Comparison of ENCODE assay signal across 8 mouse cellular contexts in genomic region chr1:134955050-134955636, GRCm38 (mm10). TPM values are rescaled to one million over a fixed set of nuclear protein-coding genes. Genes with fewer than 3 reads are reported as not detected.
DNase-seq lines count a peak whose midpoint lies in the region; ATAC-seq lines count a peak whose summit lies in the region.

No protein-coding gene starts in this region.

- H3K27me3 ChIP-seq in kidney, embryonic 15.5 days: no peaks in the 10 kb centered on the region
- no peaks in the 10 kb centered on the region for H3K27me3 ChIP-seq in heart, embryonic 14.5 days (ENCODE audit: control insufficient read depth, insufficient read depth, low read length)
- H3K27me3 ChIP-seq in lung, embryonic 16.5 days (ENCODE audit: control insufficient read depth, insufficient read depth, low read depth, low read length): no peaks in the 10 kb centered on the region
- no peaks in the 10 kb centered on the region for H3K27me3 ChIP-seq in stomach, embryonic 15.5 days (replicated peaks)

- no peak for DNase-seq in kidney, postnatal 36 days
- DNase-seq in adrenal gland, postnatal 14 days: peak; percentile 50
- no peak for DNase-seq in ovary, postnatal 10 days (ENCODE audit: low spot score)
- DNase-seq in cerebellum, adult 11 months: no peak

- no peaks in the 10 kb centered on the region for H3K9me3 ChIP-seq in kidney, embryonic 15.5 days (replicated peaks)
- no peaks in the 10 kb centered on the region for H3K9me3 ChIP-seq in heart, embryonic 14.5 days (ENCODE audit: control insufficient read depth, low read length)
- H3K9me3 ChIP-seq in lung, embryonic 16.5 days (ENCODE audit: control insufficient read depth, low read length): no peaks in the 10 kb centered on the region
- H3K9me3 ChIP-seq in stomach, embryonic 15.5 days: no peaks in the 10 kb centered on the region

- peak overlapping the region; percentile 76 for H3K4me2 ChIP-seq in kidney, embryonic 15.5 days
- peak overlapping the region; percentile 72 for H3K4me2 ChIP-seq in heart, embryonic 14.5 days (ENCODE audit: low read length)
- peak overlapping the region; percentile 88 for H3K4me2 ChIP-seq in lung, embryonic 16.5 days (ENCODE audit: low read depth, low read length)
- H3K4me2 ChIP-seq in stomach, embryonic 15.5 days: peak overlapping the region; percentile 82

- peak overlapping the region; percentile 86 for H3K27ac ChIP-seq in kidney, embryonic 15.5 days
- peak overlapping the region; percentile 65 to 89 for H3K27ac ChIP-seq in heart, embryonic 14.5 days (replicated peaks in 1 of 2; ENCODE audit: control insufficient read depth in 1 of 2, insufficient read depth in 1 of 2, low read depth in 2 of 2, low read length in 2 of 2)
- H3K27ac ChIP-seq in lung, embryonic 16.5 days (ENCODE audit: low read length): peak overlapping the region; percentile 90
- peak overlapping the region; percentile 86 for H3K27ac ChIP-seq in stomach, embryonic 15.5 days

- no peaks in the 10 kb centered on the region for H3K36me3 ChIP-seq in kidney, embryonic 15.5 days
- peaks cover 4% of the 10 kb centered on the region; the same call in 1 of the 2 replicates for H3K36me3 ChIP-seq in heart, embryonic 14.5 days (ENCODE audit: control insufficient read depth, insufficient read depth, low read length)
- H3K36me3 ChIP-seq in lung, embryonic 16.5 days (ENCODE audit: control insufficient read depth, insufficient read depth, low read length): no peaks in the 10 kb centered on the region
- H3K36me3 ChIP-seq in stomach, embryonic 15.5 days: no peaks in the 10 kb centered on the region

- H3K4me1 ChIP-seq in kidney, embryonic 15.5 days: peaks cover 14% of the 10 kb centered on the region
- H3K4me1 ChIP-seq in heart, embryonic 14.5 days (ENCODE audit: control insufficient read depth in 2 of 2, insufficient read depth in 2 of 2, low read length in 2 of 2): peaks cover 3 to 30% of the 10 kb centered on the region in 2 experiments
- H3K4me1 ChIP-seq in lung, embryonic 16.5 days (replicated peaks; ENCODE audit: control insufficient read depth, insufficient read depth, low read length): peaks cover 6% of the 10 kb centered on the region
- peaks cover 8% of the 10 kb centered on the region; the same call in 1 of the 2 replicates for H3K4me1 ChIP-seq in stomach, embryonic 15.5 days

- ATAC-seq in kidney, embryonic 15.5 days (replicated peaks; ENCODE audit: low FRiP score): no peak; the same call in none of the 2 replicates
- peak; percentile 26 for ATAC-seq in heart, embryonic 14.5 days (ENCODE audit: insufficient number of reproducible peaks, insufficient read depth, low FRiP score, low read depth)
- peak; percentile 40; the same call in 1 of the 2 replicates for ATAC-seq in lung, embryonic 16.5 days (ENCODE audit: low read depth)
- ATAC-seq in stomach, embryonic 15.5 days (ENCODE audit: insufficient read depth, low FRiP score, low read depth): peak; percentile 40

- peak overlapping the region; percentile 82 for H3K9ac ChIP-seq in kidney, embryonic 15.5 days
- peak overlapping the region; percentile 92 for H3K9ac ChIP-seq in heart, embryonic 14.5 days (ENCODE audit: low read length)
- H3K9ac ChIP-seq in lung, embryonic 16.5 days (ENCODE audit: low read length): peak overlapping the region; percentile 97
- peak overlapping the region; percentile 86 for H3K9ac ChIP-seq in stomach, embryonic 15.5 days

- WGBS in kidney, embryonic 15.5 days: 4% methylated on average over 16 of the region's 16 CpGs
- 2% methylated on average over 16 of the region's 16 CpGs for WGBS in heart, embryonic 14.5 days
- 1% methylated on average over 15 of the region's 16 CpGs for WGBS in lung, embryonic 16.5 days
- 2% methylated on average over 16 of the region's 16 CpGs for WGBS in stomach, embryonic 15.5 days

- peak overlapping the region; percentile 76 for H3K4me3 ChIP-seq in kidney, embryonic 15.5 days (replicated peaks)
- peak overlapping the region; percentile 65 to 85 for H3K4me3 ChIP-seq in heart, embryonic 14.5 days (ENCODE audit: control insufficient read depth in 1 of 2, insufficient read depth in 1 of 2, low read depth in 1 of 2, low read length in 2 of 2)
- H3K4me3 ChIP-seq in lung, embryonic 16.5 days (ENCODE audit: low read length): peak overlapping the region; percentile 95
- H3K4me3 ChIP-seq in stomach, embryonic 15.5 days (replicated peaks): peak overlapping the region; percentile 96

RNA-seq across cellular contexts. Expression of gene Ppp1r12b, which starts 0.6 kb away (rescaled TPM):
- 5.2 and 6.7 TPM in 2 replicates for polyA plus RNA-seq in kidney, embryonic 15.5 days (2015; fragmentation: Nextera tagmentation; extraction: Ambion mirVana)
- total RNA-seq in adrenal gland, postnatal 14 days (2021): 10.0 and 16.1 TPM in 2 replicates
- 35.7 and 35.9 TPM in 2 replicates for polyA plus RNA-seq in heart, embryonic 14.5 days (2014; fragmentation: Nextera tagmentation; extraction: Ambion mirVana)
- 10.3 and 10.5 TPM in 2 replicates for polyA plus RNA-seq in lung, embryonic 16.5 days (2015; fragmentation: Nextera tagmentation; extraction: Ambion mirVana)
- polyA plus RNA-seq in stomach, embryonic 15.5 days (2015; fragmentation: Nextera tagmentation; extraction: Ambion mirVana): 20.2 and 20.3 TPM in 2 replicates

RNA-seq across cellular contexts. Expression of gene Ube2t, which starts 7.2 kb away (rescaled TPM):
- polyA plus RNA-seq in kidney, embryonic 15.5 days (2015; fragmentation: Nextera tagmentation; extraction: Ambion mirVana): 44.2 TPM in 2 replicates
- 5.3 and 5.9 TPM in 2 replicates for total RNA-seq in adrenal gland, postnatal 14 days (2021)
- 44.7 and 47.9 TPM in 2 replicates for polyA plus RNA-seq in heart, embryonic 14.5 days (2014; fragmentation: Nextera tagmentation; extraction: Ambion mirVana)
- 41.8 and 43.2 TPM in 2 replicates for polyA plus RNA-seq in lung, embryonic 16.5 days (2015; fragmentation: Nextera tagmentation; extraction: Ambion mirVana)
- polyA plus RNA-seq in stomach, embryonic 15.5 days (2015; fragmentation: Nextera tagmentation; extraction: Ambion mirVana): 33.4 and 34.0 TPM in 2 replicates
